Mouse (Mus musculus) erythroblast, embryonic 14.5 days (primary cell): ENCODE data around the gene Tsga10. TPM values are rescaled to one million over a fixed set of nuclear protein-coding genes. Genes with fewer than 3 reads are reported as not detected.

Source experiments
- H3K27me3 ChIP-seq: 2 replicates; pipeline ENCODE4 v1.6.1; 2012; ENCODE audit warnings: inconsistent platforms; ENCODE audit not compliant: control insufficient read depth
- H3K36me3 ChIP-seq: 2 replicates; pipeline ENCODE4 v1.6.1; 2012; ENCODE audit warnings: mild to moderate bottlenecking, inconsistent platforms; ENCODE audit not compliant: control insufficient read depth
- H3K4me1 ChIP-seq: 2 replicates; pipeline ENCODE4 v1.6.1; 2012; ENCODE audit warnings: inconsistent platforms; ENCODE audit not compliant: control insufficient read depth
- H3K4me3 ChIP-seq: replicated peaks from 2 replicates; pipeline ENCODE3; 2012; ENCODE audit warnings: moderate library complexity, mild to moderate bottlenecking, inconsistent platforms
- H3K9me3 ChIP-seq: 2 replicates; pipeline ENCODE4 v1.6.1; 2012; ENCODE audit warnings: low read length, inconsistent platforms, mixed read lengths; ENCODE audit not compliant: control insufficient read depth
- GATA1 ChIP-seq: IDR thresholded peaks from 2 replicates; pipeline ENCODE4 v1.6.1; 2012; ENCODE audit warnings: low read length, inconsistent platforms, mixed read lengths
- TAL1 ChIP-seq: IDR thresholded peaks from 3 replicates; pipeline ENCODE4 v1.6.1; 2012; ENCODE audit warnings: low read length, inconsistent platforms, mixed read lengths
- polyA plus RNA-seq: library from polyadenylated mRNA; stranded (reverse); fragments of >175 nt; gene quantifications from 2 replicates; pipeline ENCODE4 v1.2.3, GENCODE M21; 2012

The Tsga10 gene
- polyA plus RNA-seq: 0.03 and 0.04 TPM in 2 replicates

DNA sequence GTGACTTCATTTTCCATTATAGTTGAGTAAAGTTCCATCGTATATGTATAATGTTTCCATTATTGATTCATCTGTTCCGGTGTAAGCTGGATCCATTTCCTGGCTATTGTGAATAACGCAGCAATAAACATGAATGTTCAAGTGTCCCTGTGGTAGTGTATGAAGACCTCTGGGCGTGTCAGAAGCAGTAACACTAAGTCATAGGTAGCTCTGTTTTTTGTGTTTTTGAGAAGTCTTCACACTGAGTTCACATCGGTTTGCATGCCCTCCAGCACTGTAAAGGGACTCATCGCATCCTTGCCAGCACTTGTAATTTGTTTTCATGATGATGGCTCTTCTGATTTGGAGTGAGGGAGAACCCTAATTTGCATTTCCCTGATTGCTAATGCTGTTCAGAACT lies at the start of gene Tsga10:
TSS of gene Tsga10 (minus strand) at position 144 of the 400 bp plus-strand sequence.
- H3K27me3 ChIP-seq: peaks cover 11% of the 10 kb centered on the region
- TF ChIP-seq TAL1 (no peak), GATA1 (no peak)
- H3K9me3 ChIP-seq: no peaks in the 10 kb centered on the region; the same call in 1 of the 2 replicates
- no peaks in the 10 kb centered on the region for H3K36me3 ChIP-seq
- peak within 1 kb of the TSS; percentile 82 for H3K4me3 ChIP-seq
- H3K4me1 ChIP-seq: peaks cover 44% of the 10 kb centered on the region

DNA sequence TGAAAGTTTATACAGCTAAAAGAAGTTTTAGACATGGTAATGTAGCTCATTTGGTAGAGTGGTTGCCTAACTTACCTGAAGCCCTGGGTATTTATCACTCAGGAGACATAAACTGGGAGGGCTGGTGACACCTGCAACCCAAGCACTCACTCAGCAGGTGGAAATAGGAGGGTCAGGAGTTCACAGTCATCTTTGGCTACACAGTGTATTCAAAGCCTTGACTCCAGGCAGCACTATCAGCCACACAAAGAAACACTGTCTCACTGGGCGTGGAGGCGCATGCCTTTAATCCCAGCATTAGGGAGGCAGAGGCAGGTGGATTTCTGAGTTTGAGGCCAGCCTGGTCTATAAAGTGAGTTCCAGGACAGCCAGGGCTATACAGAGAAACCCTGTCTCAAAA lies 46.5 kb upstream of the Tsga10 start:
- Histone ChIP-seq H3K4me1 (no peaks in the 10 kb centered on the region), H3K36me3 (no peaks in the 10 kb centered on the region), H3K4me3 (no peak overlapping the region), H3K9me3 (no peaks in the 10 kb centered on the region), H3K27me3 (peaks cover 2% of the 10 kb centered on the region)
- TF ChIP-seq GATA1 (no peak), TAL1 (no peak)

DNA sequence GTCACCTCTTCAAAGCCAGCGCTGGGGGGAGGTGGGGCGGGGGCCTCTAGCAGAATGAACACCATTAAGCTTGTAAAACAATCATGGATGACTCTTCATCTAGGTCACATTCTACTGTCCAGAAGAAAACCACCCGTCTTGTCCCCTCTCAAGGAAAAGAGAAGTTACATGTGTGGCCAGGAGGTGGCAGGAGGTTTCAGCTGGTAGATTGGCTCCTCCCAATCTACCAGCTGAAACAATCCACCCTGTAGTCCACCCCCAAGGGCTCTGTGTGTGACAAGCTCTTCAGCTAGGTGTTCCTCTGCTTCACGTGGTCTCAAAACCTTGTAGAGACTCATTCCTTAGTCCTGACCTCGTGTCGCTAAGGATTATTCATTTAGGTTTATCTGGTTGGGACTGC lies 36.9 kb upstream of the Tsga10 start:
- no peak for TF ChIP-seq TAL1
- no peak for TF ChIP-seq GATA1
- H3K27me3 ChIP-seq: peaks cover 2% of the 10 kb centered on the region; the same call in 1 of the 2 replicates
- H3K4me1 ChIP-seq: no peaks in the 10 kb centered on the region
- H3K4me3 ChIP-seq: no peak overlapping the region
- H3K9me3 ChIP-seq: no peaks in the 10 kb centered on the region
- H3K36me3 ChIP-seq: peaks cover 26% of the 10 kb centered on the region

DNA sequence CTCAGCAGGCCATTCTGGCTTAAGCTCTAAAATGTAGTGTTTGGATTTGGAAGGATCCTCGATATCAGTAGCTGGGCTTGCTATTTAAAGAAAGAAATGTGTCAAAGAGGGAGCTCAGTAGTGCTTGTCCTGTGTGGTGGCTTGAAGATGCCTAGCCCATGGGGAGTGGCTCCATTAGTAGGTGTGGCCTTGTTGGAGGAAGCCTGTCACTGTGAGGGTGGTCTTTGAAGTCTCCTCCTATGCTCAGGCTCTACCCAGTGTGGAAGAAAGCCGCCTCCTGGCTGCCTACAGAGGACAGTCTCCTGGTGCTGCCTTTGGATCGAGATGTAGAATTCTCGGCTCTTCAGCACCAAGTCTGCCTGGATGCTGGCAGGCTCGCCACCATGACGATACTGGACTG lies 34.1 kb upstream of the Tsga10 start:
- H3K36me3 ChIP-seq: peaks cover 52% of the 10 kb centered on the region

DNA sequence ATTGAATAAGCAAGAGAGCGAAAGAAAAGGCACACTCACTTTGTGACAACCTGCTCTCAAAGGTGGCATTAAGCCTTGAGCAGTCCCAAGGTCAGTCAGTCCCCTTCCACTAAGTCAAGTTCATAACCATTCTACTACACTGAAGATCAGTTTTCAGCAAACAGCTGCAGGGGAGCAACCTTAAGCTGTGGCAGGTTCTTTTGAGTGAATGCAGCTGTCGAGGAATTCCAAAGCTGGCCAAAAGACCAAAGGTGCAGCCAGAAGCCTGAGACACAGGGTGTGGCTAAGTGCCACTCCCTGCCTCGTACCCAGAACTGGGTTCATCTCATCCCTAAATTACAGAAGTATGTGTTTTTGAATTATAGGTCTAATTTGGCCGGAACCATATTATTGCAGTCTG lies 33.6 kb upstream of the Tsga10 start:
- peaks cover 56% of the 10 kb centered on the region for H3K36me3 ChIP-seq

More for the DNA sequence above, 34.1 kb upstream of the Tsga10 start:
- no peaks in the 10 kb centered on the region for H3K4me1 ChIP-seq
- no peaks in the 10 kb centered on the region for H3K9me3 ChIP-seq
- no peaks in the 10 kb centered on the region for H3K27me3 ChIP-seq
- TF ChIP-seq GATA1: no peak
- no peak for TF ChIP-seq TAL1
- no peak overlapping the region for H3K4me3 ChIP-seq

DNA sequence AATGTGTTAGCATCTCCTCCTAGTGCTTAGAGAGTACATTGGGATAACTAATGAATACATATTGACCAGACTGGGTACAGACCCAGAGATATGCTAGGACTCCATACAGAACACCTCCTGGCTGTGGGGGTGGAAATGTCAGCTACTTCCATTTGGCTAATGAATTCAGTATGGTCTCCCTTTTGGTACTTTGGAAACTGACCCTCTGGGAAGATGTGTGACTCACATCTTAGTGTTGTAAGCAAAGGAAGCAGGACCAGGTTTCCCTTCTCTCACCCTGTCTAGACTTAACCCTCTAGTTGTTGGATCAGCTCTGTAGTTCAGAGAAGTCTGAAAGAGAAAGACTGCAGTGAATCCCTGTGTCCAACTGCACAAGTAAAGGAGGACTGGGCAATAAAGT lies 28.4 kb upstream of the Tsga10 start:
- no peak overlapping the region for H3K4me3 ChIP-seq
- no peaks in the 10 kb centered on the region for H3K27me3 ChIP-seq
- no peak for TF ChIP-seq TAL1
- TF ChIP-seq GATA1: no peak
- no peaks in the 10 kb centered on the region for H3K9me3 ChIP-seq
- H3K4me1 ChIP-seq: peaks cover 27% of the 10 kb centered on the region
- H3K36me3 ChIP-seq: peaks cover 68% of the 10 kb centered on the region

More for the DNA sequence above, 33.6 kb upstream of the Tsga10 start:
- Histone ChIP-seq H3K27me3 (no peaks in the 10 kb centered on the region), H3K4me1 (no peaks in the 10 kb centered on the region), H3K4me3 (no peak overlapping the region), H3K9me3 (no peaks in the 10 kb centered on the region)
- TF ChIP-seq TAL1: no peak
- no peak for TF ChIP-seq GATA1

DNA sequence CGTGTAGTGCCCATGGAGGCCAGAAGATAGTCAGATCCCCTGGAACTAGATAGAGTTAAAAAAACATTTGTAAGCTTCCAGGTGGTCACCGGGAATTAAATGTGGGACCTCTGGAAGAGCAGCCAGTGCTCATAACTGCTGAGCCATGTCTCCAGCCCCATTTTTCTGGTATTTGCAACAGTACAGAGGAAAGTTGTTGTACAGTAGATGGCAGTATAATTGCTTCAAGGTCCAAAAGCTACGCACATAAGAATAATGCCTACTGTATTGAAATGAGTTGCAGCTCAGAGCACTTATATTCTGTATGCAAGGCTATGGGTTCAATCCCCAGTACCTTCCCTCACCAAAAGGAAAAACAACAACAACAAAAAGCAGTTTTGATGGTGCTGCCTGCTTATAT lies 25.2 kb upstream of the Tsga10 start:
- Histone ChIP-seq H3K4me1 (peaks cover 54% of the 10 kb centered on the region), H3K36me3 (peaks cover 46% of the 10 kb centered on the region), H3K4me3 (peak overlapping the region; percentile 95), H3K27me3 (no peaks in the 10 kb centered on the region), H3K9me3 (no peaks in the 10 kb centered on the region)
- TF ChIP-seq TAL1 (no peak), GATA1 (no peak)

DNA sequence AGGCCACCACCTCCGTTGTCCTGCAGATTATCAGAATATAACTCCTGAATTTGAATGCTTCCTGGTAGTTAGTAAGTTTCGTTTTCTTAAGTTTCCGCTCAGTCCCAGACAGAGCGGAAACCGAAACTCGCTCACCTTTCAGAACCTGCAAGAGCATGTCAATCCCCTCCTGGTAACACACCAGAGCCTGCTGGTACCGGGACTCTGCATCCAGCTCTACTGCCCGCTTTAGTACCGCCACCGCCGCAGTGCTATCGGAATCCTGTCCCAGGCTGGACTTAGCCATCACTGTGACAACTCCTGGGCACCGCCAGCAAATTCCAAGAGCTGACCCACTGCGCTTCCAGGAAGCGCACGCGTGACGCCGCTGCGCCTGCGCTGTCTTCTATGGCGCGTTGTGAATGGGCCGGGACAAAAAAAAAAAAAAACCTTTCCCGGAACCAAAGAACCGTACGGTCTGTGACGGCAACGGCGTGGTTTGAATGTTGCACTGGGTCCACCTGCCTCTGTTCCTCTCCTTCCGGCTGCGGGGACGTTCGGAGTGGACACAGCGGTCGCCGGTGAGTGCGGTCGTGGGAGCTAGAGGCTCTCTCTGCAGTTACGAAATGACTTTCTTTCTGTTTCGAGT lies 23.9 kb upstream of the Tsga10 start, which contains the start of the genes Mitd1 and Mrpl30:
TSS of gene Mitd1 (minus strand) at position 387 of the 628 bp plus-strand sequence.
TSS of gene Mrpl30 (plus strand) at position 453 of the 628 bp plus-strand sequence.
- Histone ChIP-seq H3K27me3 (no peaks in the 10 kb centered on the region), H3K36me3 (peaks cover 38% of the 10 kb centered on the region), H3K4me3 (peak within 1 kb of the TSS; percentile 95), H3K4me1 (peaks cover 56% of the 10 kb centered on the region), H3K9me3 (no peaks in the 10 kb centered on the region)
- TF ChIP-seq GATA1 (no peak), TAL1 (no peak)

DNA sequence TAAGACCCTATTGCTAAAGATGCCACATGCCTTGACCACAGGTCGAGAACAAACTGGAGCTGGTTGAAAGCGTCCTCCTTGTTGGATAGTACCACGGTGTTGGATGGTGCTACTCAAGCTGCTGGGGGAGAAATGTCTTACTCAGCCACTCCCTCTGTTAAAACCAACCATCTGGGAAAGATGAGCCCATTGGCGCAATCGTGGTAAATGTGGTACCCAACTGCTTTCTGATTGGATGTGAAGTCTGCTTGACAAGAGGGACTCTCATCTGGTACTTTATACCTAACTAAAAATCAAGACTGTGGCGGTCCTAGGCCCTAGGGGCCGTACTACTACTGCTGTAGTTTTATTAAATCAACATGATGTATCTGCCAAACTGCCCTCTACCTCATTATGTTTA lies 23.0 kb upstream of the Tsga10 start:
- Histone ChIP-seq H3K4me3 (peak overlapping the region; percentile 95), H3K27me3 (no peaks in the 10 kb centered on the region), H3K4me1 (peaks cover 64% of the 10 kb centered on the region), H3K9me3 (no peaks in the 10 kb centered on the region), H3K36me3 (peaks cover 35% of the 10 kb centered on the region)
- TF ChIP-seq TAL1: no peak
- TF ChIP-seq GATA1: no peak

DNA sequence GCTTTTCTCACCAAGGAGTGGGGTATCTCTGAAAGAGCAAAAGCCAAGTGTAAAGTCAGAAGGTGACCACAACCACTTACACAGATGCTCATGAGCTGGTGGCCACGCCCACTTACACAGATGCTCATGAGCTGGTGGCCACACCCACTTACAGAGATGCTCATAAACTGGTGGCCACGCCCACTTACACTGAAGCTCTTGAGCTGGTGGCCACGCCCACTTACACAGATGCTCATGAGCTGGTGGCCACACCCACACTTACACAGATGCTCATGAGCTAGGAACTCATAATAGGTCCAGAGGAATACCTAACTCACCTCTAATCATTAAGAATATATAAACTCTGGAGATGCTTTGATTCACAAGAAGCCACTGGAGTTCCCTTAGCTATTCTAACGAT lies 18.2 kb upstream of the Tsga10 start:
- TF ChIP-seq TAL1 (no peak), GATA1 (no peak)
- Histone ChIP-seq H3K27me3 (no peaks in the 10 kb centered on the region), H3K36me3 (peaks cover 59% of the 10 kb centered on the region)

More for the DNA sequence above, 18.2 kb upstream of the Tsga10 start:
- Histone ChIP-seq H3K4me3 (no peak overlapping the region), H3K9me3 (no peaks in the 10 kb centered on the region), H3K4me1 (peaks cover 48% of the 10 kb centered on the region)
